Mouse (Mus musculus) right cerebral cortex, postnatal 25 days (tissue): Measurements from ENCODE around the gene Tanc2.

Experiments
- DNase-seq: peaks from one replicate; pipeline ENCODE4 v3.0.0; 2022

The Tanc2 gene

GRCm38 (mm10) chr11:105589877-105590641, at the start of gene Tanc2:
TSS of gene Tanc2 (plus strand) at chr11:105589986.
- peak; percentile 71 for DNase-seq

- DNase-seq: no peak
Measured at GRCm38 (mm10) chr11:105540781-105541180, 49.0 kb upstream of the Tanc2 start.

GRCm38 (mm10) chr11:105541366-105541765, 48.4 kb upstream of the Tanc2 start:
- DNase-seq: no peak

DNA sequence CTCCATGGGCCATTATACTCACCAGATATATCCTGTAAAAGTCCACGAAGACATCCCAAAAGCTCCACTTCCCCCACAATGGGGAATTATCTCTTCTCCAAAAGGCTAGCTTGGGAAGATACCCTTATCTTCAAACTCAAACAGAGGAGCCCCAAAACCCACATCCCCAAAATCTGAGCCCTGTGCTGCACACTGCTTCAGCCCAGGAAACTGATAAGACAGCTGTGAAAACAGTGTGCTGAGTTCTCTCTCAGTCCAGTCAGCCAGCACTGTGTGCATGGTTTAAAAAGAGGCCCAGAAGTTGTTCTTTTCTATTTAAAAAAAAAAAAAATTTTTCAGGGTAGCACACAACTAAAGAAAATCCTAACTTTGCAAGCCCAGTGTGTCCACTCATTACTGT, 47.7 kb upstream of the Tanc2 start:
- no peak for DNase-seq

DNA sequence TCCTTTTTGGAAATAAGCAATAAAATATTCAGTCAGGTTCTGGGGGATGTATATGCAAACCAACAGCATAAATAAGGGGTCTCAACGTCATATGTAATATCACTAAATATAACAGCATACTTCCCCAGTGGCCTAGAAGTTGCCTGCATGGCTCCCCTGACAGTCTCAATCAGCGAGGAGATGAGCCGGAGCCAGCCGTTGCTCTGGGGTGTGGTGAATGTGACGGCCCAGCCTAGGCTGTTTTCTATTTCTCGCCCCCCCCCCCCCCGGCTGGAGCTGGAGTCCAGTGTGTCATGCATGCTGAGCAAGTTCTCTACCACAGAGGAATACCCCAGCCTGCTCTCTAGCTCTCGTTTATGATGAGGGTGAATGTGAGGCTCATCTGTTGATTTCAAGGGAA, 44.0 kb upstream of the Tanc2 start:
- no peak for DNase-seq

GRCm38 (mm10) chr11:105546393-105546792, 43.4 kb upstream of the Tanc2 start:
- DNase-seq: no peak

DNA sequence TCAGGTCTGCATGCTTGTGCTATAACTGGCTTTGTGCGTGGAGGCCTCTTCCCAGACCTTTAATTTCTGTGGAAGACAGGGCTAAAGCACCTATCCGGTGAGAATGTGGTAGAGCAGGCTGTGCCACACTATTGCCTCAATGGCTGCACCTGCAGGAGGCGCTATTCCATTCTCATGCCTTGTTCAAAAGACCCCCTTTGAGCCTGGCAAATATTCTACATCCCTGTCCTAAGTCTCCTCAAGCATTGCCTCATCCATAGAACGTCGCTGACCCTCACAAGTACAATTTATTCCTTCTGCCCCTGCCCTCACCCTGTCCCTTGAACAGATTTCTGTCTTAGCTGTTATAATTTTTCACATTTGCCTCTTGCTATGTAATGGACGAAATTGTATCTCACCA, 41.4 kb upstream of the Tanc2 start:
- DNase-seq: no peak

DNA sequence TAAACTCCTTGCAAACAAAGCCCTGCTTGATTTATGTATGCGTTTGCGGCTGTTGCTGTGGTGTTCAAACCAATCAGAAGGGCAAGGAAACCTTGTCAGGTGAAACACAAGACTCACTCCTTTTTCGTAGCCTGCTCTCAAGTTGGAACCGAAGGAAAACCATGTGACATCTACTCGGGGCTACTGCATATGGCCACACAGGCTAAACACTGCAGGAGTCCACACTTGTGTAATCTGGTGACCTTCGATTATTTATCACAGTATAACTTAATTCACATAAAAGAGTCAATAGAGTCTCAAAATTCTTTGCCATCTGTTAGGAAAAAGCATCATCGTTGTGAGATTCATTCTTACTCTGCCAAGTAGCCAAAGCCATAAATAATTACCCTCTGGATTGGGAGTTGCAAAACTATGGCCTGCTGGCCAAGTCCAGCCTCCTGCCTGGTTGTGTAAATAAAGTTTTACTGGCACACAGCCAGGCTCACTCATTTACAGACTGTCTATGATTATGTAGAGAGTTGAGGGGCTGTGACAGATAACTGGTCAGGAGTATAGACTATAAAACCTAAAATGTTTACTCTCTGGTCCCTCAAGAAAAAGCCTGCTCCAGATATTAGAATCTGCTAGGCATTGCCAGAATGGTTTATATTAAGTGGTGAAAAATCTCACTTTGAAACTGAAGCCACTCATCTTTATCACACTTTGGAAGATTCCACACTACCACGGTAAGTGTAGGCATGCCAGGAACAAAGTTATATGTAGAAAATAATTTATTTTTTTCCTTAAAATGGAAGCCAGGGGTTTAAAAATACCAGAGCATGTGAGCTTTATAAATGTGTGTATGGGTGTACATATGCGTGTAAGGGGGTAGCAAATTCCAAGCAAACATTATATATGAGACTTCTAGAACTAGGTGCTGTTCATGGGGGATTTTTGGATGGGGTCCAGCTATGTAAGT, 40.3 kb upstream of the Tanc2 start:
- DNase-seq: no peak

GRCm38 (mm10) chr11:105557285-105557684, 32.5 kb upstream of the Tanc2 start:
- no peak for DNase-seq

DNA sequence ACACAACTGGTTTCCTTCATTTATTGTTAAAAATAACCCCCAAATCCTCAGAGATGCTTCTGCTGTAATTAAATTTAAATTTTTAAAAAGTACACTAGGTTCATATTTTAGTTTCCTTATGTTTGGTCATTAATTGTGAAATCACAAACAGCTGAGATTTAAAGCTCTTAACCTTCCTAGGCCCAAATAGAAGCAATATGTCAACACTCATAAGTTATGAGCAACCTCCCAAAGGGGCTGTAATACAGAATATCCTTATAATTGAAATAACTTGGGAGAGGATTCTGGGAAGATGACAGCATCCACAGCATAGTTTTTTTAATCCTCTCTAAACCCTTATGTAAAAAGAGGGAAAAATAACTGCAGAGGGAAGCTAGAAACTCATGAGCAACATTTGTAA, 31.7 kb upstream of the Tanc2 start:
- DNase-seq: no peak

DNA sequence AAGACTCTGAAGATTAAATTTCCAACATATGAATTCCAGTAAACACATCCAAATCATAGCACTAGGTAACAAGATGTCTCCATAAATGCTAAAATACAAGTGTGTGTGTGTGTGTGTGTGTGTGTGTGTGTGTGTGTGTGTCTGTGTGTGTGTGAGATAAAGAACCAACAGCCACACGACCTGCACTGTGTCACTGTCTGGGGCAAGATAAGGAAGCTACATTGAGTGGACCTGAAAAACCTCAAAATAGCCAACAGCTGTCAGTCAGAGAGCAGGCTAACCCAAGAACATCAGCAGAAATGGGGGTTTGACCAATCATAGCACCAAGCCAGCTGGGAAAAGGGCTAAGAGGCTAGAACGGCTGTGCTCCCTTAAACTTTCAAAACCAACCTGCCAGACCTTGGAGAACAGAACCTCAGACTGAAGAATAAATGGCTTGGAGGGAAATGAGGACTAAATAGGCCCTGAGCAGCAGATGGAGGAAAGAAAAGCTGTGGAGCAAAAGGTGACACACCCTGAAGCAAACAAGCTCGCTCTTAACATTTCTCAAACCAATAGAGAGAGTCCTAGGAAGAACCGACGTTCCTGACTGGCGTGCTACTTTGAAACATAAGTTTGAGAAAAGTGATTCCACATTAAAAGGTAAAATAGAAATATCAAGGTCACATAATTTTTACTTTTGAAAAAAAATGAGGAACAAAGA, 30.8 kb upstream of the Tanc2 start:
- no peak for DNase-seq

GRCm38 (mm10) chr11:105563546-105563945, 26.2 kb upstream of the Tanc2 start:
- no peak for DNase-seq

- DNase-seq: no peak
Measured at GRCm38 (mm10) chr11:105567221-105567641, 22.6 kb upstream of the Tanc2 start.

DNA sequence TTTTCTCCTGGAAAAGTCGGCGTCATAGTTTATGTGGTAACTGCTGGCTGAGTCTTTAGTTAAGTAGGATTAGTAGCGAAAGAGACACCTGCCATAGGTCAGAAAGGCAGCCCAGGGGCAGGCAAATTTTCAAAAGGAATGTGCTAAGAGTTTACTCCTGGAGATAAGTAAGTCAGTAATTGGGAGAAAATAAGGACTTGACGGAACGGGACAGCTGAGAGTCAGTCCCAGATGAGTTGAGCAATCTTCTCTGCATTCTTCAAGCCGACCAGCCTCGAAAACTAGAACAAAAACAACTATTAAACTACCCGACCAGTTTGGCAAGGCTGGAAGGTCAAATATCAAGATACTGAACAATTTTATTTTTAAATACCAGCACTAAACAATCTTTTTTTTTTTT, 17.8 kb upstream of the Tanc2 start:
- DNase-seq: no peak

DNA sequence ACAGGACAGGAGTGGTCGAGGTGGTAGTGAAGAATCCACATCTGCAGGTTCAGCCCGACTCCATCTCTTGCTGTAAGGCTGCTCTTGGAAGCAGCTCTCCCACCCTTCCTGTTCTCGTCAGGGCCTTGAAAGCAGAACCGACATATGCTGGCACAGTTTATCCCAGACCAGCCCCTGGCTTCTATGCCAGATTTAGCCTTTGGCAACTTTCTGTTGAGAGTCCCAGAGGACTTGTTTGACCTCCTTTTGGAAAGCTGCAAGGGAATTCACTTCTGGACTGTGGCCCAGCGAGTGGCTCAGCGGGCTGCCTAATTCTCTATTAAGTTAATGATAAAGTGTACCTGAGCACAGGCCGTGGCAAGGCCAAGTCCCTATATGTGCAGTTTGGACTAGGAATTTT, 15.5 kb upstream of the Tanc2 start:
- DNase-seq: no peak

- no peak for DNase-seq
Measured at GRCm38 (mm10) chr11:105577211-105577610, 12.6 kb upstream of the Tanc2 start.

- no peak for DNase-seq
Measured at GRCm38 (mm10) chr11:105582020-105582419, 7.8 kb upstream of the Tanc2 start.

- peak; percentile 90 for DNase-seq
Measured at GRCm38 (mm10) chr11:105589231-105589876, 432 bp upstream of the Tanc2 start.

DNA sequence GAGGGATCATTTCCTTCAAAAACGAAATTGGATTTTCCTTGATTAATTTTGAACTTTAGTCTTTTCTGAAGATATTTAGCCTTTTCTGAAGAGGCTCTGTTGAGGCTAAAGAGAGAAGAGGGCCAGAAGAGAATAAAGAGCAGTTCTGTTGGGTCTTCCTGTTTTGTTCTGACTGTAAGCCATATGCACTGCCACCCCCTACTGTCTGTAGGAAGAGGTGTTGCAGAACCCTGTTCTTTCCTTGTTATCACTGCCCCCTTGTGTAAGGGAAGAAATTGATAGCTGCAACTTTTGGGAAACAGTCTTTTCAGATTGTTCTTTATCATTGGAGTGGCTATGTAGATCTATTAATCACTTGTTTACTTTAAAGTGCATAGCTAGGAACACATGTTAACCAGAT, 2.1 kb downstream of the Tanc2 start:
- DNase-seq: no peak

GRCm38 (mm10) chr11:105602177-105602576, 12.4 kb downstream of the Tanc2 start:
- no peak for DNase-seq

- DNase-seq: no peak
Measured at GRCm38 (mm10) chr11:105626201-105626600, 36.4 kb downstream of the Tanc2 start.

GRCm38 (mm10) chr11:105643995-105644394, 54.2 kb downstream of the Tanc2 start:
- no peak for DNase-seq

GRCm38 (mm10) chr11:105648026-105648425, 58.2 kb downstream of the Tanc2 start:
- no peak for DNase-seq
